Mouse (Mus musculus): ENCODE data around the gene Id3. TPM values are rescaled to one million over a fixed set of nuclear protein-coding genes. Genes with fewer than 3 reads are reported as not detected.

Gene Id3
- total RNA-seq, 2 experiments from 2014 or later: 30.0 to 35.1 TPM

GRCm38 (mm10) chr4:136123792-136124161 is 19.5 kb upstream of the Id3 start:
- no peak for DNase-seq (ENCODE audit: low spot score in 2 of 2)

GRCm38 (mm10) chr4:136124581-136124980 is 18.7 kb upstream of the Id3 start:
- DNase-seq (ENCODE audit: low spot score in 2 of 2): no peak

- no peak for DNase-seq (ENCODE audit: low spot score in 2 of 2)
Measured at GRCm38 (mm10) chr4:136125458-136125857, 17.8 kb upstream of the Id3 start.

- no peak for DNase-seq (ENCODE audit: low spot score in 2 of 2)
Measured at GRCm38 (mm10) chr4:136126019-136126418, 17.3 kb upstream of the Id3 start.

- DNase-seq (ENCODE audit: low spot score in 2 of 2): no peak
Measured at GRCm38 (mm10) chr4:136127670-136128069, 15.6 kb upstream of the Id3 start.

GRCm38 (mm10) chr4:136129842-136130241 is 13.5 kb upstream of the Id3 start:
- no peak for DNase-seq (ENCODE audit: low spot score in 2 of 2)

GRCm38 (mm10) chr4:136133801-136134200 is 9.5 kb upstream of the Id3 start:
- no peak for DNase-seq (ENCODE audit: low spot score in 2 of 2)

GRCm38 (mm10) chr4:136134418-136134977 is 8.8 kb upstream of the Id3 start:
- no peak for DNase-seq (ENCODE audit: low spot score in 2 of 2)

GRCm38 (mm10) chr4:136134978-136135873 is 8.1 kb upstream of the Id3 start:
- peak; percentile 15 to 41 for DNase-seq (ENCODE audit: low spot score in 2 of 2)

- no peak for DNase-seq (ENCODE audit: low spot score in 2 of 2)
Measured at GRCm38 (mm10) chr4:136135874-136136728, 7.2 kb upstream of the Id3 start.

GRCm38 (mm10) chr4:136139326-136140110 is 3.8 kb upstream of the Id3 start:
- DNase-seq (ENCODE audit: low spot score in 2 of 2): no peak

- peak; percentile 54 to 66 for DNase-seq (ENCODE audit: low spot score in 2 of 2)
Measured at GRCm38 (mm10) chr4:136140327-136141250, 2.7 kb upstream of the Id3 start.

GRCm38 (mm10) chr4:136142267-136143192 is 767 bp upstream of the Id3 start:
- no peak for DNase-seq (ENCODE audit: low spot score in 2 of 2)

- no peak for DNase-seq (ENCODE audit: low spot score in 2 of 2)
Measured at GRCm38 (mm10) chr4:136144126-136144926, 1.0 kb downstream of the Id3 start.

GRCm38 (mm10) chr4:136144927-136145292 is 1.6 kb downstream of the Id3 start:
- no peak for DNase-seq (ENCODE audit: low spot score in 2 of 2)

GRCm38 (mm10) chr4:136145362-136145885 is 2.1 kb downstream of the Id3 start:
- DNase-seq (ENCODE audit: low spot score in 2 of 2): no peak

GRCm38 (mm10) chr4:136145991-136146711 is 2.9 kb downstream of the Id3 start:
- no peak for DNase-seq (ENCODE audit: low spot score in 2 of 2)
